Mouse (Mus musculus): Measurements from ENCODE around the gene Rassf2.
A peak's percentile ranks its signal among the peaks of the same experiment; 100 is the strongest.

Gene Rassf2

DNA sequence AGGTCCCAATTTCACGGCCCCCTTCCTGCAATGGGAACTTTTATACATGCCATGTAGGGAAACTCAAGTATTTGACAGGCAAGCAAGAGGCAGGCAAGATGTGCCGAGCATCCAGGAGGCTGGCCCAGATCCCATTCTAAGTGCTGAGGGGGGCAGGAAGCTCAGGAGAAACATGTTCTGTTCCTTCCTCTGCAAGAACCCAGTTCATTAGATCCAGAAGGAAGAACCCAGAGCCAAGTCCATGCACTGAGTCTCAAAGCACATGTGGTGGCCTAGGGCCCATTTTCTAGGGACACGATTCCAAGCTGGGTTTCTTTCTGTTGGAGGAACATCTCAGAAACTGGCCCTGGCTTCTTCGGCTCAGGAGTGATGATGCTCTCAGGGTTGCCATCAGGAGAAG, 24.6 kb downstream of the Rassf2 start:
- DNase-seq (ENCODE audit: low spot score): no peak

DNA sequence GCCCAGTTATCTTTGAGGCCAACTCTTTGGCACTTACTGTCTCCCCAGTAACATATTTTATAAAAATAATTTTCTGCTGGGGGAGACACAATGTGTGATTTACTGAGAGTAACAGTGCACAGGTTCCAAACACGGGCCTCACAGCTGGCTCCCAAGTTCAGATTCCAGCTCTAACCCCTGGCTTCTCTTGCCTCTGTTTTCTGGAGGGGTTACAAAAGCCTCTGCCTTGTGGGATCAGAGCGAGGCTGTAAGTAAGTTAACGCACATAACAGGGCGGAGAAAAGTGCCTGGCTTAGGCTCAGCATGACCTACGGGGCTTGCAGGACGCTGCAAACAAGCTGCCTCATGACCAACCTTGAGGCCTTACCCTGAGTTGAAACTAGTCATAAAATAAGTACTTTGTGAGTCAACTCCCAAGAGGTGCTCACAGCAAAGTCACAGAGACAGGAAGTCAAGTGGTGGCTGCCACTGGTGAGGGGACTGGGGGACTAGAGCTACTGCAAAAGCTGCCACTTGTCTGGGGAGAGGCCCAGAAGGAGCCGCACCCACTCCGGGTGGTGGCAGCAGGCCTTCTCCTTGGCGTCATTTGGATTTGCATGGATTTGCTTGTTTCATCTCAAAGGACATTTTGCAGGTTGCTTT, 25.4 kb downstream of the Rassf2 start:
- DNase-seq (ENCODE audit: low spot score): no peak

DNA sequence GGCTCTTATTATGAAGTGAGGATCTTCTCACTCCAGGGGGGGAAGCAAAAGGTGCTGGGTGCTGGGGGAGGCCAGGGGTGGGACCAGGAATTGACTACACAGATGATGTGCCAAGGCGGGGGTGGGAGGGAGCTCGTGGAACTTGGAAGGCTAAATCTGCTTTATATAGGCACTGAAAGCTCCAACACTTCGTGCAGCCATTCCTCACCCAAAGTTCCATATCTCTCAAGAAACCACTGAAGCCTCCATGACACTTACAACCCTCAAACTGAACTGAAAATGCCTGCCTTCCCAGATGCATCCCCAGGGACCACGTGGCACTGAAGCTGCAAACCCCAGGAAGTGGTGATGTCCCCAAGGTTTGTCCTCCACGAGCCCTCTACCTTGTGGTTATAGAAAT, 26.1 kb downstream of the Rassf2 start:
- DNase-seq (ENCODE audit: low spot score): no peak

DNA sequence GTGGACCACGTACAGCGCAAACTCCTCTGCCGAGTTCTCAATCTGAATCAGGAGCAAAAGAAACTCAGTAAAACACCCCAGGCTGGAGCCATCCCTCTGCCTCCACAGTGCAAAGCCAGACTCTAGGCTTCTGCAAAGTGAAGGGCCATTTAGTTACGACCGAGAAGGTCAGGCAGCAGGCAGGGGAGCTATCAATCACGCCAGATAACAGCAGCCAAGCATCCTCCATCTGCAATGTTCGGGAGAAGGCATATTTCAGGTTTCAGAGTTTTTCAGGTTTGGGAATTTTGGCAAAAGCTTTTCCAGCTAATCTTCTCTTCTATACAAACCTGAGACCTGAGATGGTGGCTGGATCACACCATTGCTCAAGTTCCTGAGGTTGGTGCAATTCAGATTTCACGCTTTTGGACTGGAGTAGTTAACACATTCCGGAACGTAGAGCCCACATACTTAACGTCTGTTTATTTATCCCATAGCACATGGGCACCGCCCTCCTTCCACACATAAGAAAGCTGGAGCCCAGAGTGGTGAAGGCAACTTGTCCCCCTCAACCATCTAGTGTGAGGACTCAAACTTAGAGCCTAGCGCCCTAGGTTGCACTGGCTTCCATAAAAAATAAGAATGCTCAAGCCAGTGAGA, 28.2 kb downstream of the Rassf2 start:
- no peak for DNase-seq (ENCODE audit: low spot score)

DNA sequence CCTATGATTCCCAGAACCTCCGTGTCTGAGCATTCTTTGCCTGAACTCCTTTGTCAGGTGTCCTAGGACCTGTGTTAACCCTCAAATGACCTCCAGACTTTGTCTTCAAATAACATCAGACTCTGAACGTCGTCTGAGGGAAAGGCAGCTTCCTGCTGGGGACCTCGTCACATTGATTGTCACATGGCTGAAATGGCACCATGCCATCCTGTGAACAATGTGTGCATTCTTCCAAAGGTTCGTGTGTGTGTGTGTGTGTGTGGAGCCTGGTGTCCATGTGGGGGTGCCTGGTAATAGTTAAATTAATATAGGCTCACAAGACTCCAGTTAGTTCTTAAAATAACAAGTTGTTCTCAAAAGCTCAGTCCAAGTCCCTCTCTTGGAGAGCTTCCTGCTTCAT, 32.7 kb downstream of the Rassf2 start:
- DNase-seq (ENCODE audit: low spot score): no peak

DNA sequence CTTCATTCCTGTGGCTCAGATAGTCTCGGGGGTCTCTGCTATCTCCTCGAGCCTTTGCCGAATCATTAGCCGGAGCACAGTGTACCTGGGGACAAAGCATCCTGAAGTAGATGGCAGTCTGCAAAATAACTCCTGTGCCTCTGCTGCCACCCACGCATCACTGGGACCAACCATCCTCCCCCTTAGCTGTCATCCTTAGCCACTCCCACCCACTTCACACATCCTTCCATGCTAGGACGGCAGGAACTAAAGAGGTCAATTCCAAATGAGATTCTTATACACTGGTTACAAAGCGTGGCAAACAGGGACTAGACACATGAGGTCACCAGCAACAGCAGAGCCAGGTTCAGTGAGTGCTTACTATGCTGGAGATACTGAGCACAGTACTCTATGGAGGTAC, 33.7 kb downstream of the Rassf2 start:
- no peak for DNase-seq (ENCODE audit: low spot score)

DNA sequence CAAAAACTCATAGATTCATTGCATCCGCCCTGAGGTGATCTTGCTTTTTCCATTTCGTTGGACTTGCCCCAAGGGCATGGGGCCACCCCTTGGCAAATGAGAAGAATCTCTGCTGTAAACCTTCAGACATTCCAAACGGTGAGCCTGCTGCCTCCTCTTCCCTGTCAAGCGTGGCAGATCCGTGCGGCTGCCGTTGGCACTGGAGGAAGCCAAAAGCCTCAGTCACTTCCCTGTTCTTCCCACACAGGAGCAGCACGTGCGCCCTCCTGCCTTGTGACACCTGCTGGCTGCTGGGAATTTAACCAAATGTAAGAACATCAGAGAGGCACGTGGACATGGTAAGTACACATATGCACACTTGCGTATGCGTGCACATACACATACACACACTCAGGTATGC, 34.3 kb downstream of the Rassf2 start:
- DNase-seq (ENCODE audit: low spot score): no peak

DNA sequence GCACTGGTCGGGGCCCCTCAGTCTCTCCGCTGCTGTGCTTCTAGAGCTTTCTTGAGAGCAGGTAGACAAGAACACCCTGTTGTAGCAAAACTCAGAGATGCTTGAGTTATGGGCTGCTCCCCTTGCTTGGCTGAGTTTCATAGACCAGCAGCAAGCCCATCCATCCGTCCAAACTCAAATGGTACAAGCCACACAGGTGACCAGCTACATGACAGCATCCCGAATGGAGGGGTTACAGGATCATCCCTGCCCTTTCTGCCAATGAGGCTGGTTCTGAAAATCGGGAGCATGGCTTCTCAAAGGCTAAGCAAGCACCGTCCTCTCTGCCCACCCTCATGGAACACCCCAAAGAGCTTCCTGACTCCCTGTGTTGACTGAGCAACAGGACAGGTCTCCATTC, 35.1 kb downstream of the Rassf2 start:
- DNase-seq (ENCODE audit: low spot score): no peak

DNA sequence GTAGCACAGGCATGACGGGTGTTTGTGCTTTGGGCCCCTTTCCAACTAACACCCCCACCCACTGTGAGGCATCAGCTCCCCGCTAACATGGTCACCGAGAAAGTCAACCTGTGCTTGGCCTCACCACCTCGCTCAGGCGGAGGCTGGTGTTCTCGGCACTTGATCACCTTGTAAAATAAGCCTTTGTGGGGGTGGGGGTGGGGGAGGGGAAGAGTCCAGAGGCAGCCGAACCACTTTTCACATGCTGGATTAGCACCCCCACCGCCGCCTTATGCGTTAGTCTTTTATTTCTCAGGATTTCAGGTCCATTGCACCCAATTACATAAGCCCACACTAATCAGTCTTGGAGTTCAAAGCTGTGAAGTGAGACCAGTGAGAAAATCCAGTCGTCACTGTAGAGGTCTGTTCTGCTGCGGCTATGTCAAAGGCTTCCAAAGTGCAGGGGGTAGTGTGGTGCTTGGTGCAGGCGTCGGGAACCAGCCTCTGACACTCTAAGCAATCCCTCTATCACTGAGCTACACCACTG, 36.4 kb downstream of the Rassf2 start:
- no peak for DNase-seq (ENCODE audit: low spot score)

DNA sequence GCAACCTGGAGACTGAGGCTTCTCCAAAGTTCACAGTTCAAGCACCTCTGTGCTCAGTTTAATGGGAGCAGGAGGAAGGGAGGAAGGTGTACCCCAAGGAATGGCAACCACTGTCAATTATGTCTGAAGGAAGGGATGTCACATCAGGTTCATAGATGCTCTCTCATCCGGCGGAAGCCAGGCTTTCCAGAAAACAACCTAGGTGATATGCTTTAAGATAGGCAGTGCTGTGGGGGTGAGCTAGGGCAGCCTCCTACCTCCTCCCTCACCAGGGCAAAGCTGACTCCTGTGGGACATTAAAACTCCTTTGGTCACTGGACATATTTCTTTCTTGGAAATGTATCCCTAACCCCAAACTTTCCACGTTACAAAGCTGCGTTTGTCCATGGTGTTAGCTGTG, 36.9 kb downstream of the Rassf2 start:
- DNase-seq (ENCODE audit: low spot score): no peak

DNA sequence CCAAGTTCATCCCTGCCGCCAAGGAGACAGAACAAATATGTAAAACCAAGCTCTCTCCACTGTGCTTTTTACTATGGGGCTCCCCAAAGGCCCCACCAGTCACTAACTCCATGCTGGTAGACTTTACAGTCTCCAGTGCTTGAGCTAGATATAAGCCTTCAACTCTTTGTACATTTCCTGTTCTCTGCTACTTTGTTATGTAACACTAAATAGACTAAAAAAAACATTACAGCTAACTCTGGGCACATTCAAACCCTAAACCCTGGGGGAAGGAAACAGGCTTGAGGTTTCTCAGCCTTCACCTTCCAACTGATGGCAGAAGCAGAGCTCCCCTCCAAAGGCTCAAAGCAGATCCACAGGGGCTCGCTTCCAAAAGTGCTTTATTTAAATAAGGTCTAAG, 37.6 kb downstream of the Rassf2 start:
- no peak for DNase-seq (ENCODE audit: low spot score)

DNA sequence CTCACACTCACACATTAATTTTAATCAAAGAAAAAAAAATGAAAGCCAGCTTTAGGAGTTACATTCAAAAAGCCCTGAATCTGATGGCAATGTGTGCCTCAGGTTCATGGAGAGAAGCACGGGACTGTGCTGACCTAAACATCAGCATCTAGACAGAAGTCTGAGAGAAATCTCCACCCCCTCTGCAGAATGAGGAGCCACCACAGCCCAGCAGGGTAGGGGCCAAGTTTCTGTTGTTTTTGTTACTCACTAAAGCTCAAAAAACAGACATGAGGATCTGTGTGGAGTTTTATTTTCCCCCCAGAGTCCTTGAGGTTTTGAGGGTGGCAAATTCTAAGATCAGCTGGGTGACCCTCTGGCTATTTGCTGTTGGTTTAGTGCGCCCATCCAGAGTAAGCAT, 41.5 kb downstream of the Rassf2 start:
- DNase-seq (ENCODE audit: low spot score): no peak

DNA sequence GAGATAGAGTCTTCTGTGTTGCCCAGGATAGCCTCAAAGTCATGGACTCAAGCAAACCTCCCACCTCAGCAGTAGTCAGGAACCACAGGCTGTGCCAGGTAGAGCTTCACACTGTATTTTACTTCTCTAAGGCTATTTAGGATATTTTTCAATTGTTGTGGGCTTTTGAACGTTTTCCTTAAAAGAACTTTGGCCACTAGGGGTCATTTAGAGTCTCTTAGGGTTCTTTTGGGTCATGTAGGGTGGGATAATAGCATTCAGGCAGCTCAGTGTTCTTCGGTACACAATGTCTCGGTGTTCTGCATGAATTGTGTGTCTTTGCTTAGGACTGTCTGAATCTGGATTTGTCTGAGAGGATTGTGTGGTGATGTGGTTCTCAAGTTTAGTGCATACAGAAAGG, 42.1 kb downstream of the Rassf2 start:
- DNase-seq (ENCODE audit: low spot score): no peak

DNA sequence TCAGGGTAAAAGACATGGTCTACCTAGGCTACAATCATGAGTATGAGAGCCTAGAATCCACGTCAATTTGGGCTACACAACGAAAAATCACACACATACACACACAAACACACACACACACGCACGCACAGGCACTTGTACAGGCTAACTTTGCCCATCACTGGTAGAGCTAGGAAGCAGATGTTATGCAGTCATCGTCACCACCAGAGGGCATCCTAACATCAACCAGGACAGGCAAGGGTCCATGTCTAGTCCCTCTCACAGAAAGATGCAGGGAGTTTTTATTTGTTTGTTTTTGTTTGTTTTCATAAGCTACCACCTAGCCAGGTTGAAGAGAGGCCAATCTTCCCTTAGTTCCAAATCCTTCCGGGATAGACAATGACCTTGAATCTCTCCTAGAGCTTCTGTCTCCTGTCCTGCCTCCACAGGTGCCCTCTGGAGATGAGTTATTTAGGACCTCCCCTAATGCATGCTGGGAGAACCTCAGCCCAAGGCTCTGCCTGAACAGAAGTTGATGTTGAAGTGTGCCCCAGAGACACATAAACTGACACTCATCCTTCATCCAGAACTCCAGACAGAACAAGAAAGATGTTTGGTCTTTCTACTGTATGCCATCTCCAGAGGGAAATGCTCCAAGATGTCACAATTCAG, 47.4 kb downstream of the Rassf2 start:
- DNase-seq (ENCODE audit: low spot score): peak; percentile 31

DNA sequence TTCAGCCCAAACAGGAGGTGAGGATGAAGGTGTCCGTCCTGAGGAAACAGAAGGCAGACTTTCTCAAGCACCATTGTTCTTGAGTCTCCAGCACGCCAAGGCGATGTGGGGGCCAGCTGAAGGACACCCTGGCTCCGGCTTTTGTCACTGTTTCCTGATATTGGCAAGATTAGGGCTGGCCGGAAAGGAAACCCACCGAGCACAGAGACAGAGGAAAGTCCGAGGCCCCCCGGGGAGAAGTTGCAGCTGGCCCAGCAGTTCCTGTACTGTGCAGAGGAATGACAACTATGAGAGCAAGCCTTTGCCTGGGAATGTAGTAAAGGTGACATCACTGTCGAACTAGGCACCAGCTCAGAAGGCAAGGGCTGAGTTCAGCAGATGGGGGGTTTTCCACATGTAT, 49.2 kb downstream of the Rassf2 start:
- no peak for DNase-seq (ENCODE audit: low spot score)

DNA sequence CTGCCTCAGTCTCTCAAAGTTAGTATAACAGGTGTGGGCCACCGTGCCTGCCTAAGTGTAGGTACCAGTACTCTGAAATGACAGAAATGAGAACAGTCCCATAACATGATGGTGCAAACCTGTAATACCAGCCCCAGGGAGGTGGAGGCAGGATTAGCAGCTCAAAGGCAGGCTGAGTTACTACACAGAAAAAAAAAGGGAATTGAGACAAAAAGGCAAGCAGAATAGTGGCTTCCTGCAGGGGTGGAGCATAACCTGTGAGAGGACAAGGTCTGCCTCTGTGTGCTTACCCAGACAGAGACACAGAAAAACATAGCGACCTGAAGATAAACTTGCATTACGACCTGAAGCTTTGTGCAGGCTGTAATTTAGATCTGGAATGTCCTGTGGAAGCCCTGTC, 53.4 kb downstream of the Rassf2 start:
- no peak for DNase-seq (ENCODE audit: low spot score)

DNA sequence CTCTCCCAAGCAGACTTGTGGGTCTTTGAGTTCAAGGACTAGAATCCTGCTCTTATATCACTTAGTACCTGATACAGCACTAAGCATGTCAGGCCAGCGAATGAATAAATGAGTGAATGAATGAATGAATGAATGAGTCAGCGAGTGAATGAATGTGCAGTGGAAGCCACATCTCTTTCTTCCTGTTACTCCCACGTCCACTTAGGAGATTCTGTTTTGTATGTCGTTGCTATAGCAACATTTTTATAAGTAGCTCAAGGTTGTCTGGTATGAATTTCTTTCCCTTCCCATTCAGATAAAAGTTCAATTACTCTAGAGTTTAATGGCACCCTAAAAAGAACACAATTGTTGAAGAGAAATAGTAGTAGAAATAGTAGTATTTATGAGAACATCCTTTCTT, 59.0 kb downstream of the Rassf2 start:
- no peak for DNase-seq (ENCODE audit: low spot score)

DNA sequence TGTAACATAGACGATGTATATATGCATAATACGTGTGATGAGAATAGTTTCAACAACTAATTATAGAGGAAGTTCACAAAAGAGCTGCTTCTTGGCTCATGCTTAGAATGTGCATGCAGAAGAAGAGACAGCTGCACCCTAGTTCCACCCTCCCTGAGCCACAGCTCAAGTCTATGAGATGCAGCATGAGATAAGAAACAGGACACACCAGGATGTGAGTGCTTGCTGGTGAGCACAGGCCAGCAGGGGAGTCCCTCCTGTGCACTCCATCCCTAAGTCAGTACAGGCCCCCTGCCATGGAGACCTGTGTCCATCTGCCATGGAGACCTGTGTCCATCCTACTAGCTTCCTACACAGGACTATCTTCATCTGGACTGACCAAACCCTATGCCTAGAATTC, 59.5 kb downstream of the Rassf2 start:
- no peak for DNase-seq (ENCODE audit: low spot score)

DNA sequence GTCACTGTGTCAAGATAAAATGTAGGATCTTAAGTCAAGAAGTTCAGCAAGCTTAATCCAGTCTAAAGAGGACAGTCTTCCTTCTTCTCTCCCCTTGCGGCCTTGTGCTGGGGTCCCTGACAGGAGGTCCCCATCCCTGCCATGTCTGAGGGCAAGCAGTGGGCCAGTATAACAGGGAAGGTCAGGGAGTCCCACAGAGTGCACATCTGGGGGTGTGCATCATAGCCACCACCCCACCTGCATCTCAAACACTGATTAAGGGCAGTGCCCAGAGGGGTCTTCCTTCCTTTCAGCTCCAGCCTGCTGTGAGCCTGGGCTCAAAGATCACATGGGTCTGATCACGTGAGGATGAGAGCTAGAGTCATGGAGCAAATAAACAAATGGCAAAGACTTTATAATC, 68.4 kb downstream of the Rassf2 start:
- no peak for DNase-seq (ENCODE audit: low spot score)

DNA sequence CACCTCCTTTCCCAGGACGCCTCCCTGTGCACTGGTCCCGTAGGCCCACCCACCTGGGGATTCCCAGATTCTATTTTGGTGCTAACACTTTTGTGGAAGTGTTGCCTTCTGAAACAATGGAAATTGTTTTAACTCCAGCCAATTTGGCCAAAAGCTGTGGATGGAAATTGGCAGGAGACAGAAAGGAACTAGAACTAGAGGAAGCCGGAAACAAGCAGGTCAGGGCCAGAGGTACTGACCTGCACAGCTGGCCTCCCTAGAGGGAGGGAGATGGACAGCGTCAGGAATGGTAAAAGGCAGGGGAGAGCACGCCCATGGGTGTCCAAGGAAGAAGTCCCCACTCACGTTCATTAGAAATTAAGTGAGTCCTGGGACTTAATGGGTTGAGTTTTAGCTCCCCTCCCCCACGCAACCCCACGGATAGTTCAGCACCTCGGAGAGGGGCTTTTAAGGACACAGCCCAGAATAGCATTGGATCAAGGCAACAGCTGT, 72.3 kb downstream of the Rassf2 start:
- no peak for DNase-seq (ENCODE audit: low spot score)

DNA sequence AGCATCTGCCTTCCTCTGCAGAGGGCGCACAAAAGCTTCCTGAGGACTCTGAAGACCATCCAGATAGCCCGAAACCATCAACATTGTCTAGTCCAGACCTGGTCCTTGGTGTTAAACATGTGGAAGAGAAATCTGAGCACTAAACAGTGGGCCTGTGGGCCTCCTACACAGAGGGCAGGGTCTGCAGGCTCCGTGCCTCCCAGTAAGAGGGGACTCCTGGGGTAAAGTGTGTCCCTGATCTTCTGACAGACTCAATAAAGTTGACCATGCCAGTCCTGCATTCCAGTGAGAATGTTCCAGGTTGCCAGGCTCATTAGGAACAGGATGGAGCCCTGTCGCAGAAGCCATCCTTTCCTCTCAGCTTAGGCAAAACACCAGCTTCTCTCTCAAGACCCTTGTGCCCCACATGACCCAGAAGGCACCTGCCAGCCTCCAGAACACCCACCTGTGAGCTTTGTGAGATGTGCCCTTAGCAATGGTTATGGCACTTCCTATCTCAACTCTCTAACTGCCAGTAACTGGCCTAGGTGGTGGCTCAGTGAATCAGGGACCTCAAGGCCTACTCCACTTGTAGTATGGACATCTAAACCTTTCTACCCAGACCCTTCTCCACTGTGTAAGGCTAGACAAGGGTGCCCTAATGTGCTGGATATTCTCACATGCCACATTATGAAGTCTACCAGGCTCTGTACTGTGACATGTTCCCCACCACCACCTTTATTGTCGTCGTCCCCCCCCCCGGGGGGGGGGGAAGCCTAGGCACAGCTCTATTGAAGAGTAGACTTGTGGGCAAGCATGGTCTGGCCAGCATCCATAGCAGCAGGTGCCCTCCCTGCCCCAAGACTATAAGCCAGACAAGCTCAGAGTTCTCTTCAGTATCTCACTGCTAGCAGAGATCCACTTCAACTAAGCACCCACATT, 73.5 kb downstream of the Rassf2 start:
- DNase-seq (ENCODE audit: low spot score): no peak

DNA sequence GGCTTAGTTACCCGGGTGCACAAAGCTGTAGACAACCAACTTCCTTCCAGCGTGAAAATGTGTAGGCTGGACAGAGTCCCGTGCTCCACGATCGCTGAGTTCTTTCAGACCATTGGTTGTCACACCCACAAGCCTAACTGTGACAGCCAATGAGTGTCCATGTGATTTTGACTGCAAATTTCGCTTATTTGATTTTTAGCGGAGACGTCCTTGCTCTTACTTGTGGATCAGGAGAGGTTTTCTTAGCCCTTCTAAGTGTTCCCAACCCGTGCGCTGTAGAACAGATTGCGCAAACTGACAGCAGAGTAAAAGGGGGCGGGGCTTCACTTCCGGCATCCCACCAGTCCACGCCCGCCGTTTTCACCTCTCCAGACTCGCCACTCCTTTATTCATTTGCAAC, 74.8 kb downstream of the Rassf2 start:
- no peak for DNase-seq (ENCODE audit: low spot score)

All from ovary, postnatal 36 days (tissue).